Mouse (Mus musculus) kidney, adult 2 months (tissue): Measurements from ENCODE around the gene Trpc4ap. TPM values are rescaled to one million over a fixed set of nuclear protein-coding genes. Genes with fewer than 3 reads are reported as not detected.
A peak's percentile ranks its signal among the peaks of the same experiment; 100 is the strongest.

Experiments
- DNase-seq: peaks from one replicate; pipeline ENCODE4 v3.0.0; 2021
- H3K27ac ChIP-seq: fragments of 200-500 bp; 2 replicates; pipeline ENCODE4 v1.5.1; 2012; ENCODE audit warnings: low read depth, low read length, control low read depth, inconsistent platforms; ENCODE audit not compliant: insufficient read depth
- H3K27me3 ChIP-seq: fragments of 200-500 bp; replicated peaks from 2 replicates; pipeline ENCODE4 v1.6.1; 2012; ENCODE audit warnings: mild to moderate bottlenecking, moderate library complexity, low read length, inconsistent platforms; ENCODE audit not compliant: control insufficient read depth, insufficient read depth
- H3K36me3 ChIP-seq: fragments of 200-500 bp; 2 replicates; pipeline ENCODE4 v1.6.1; 2012; ENCODE audit warnings: mild to moderate bottlenecking, moderate library complexity, low read length, inconsistent platforms; ENCODE audit not compliant: control insufficient read depth, insufficient read depth
- H3K4me1 ChIP-seq: fragments of 200-500 bp; 2 replicates; pipeline ENCODE4 v1.6.1; 2011; ENCODE audit warnings: low read length; ENCODE audit not compliant: control insufficient read depth, insufficient read depth
- H3K4me3 ChIP-seq: fragments of 200-500 bp; 2 replicates; pipeline ENCODE4 v1.5.1; 2011; ENCODE audit warnings: mild to moderate bottlenecking, low read depth, low read length, control low read depth; ENCODE audit not compliant: insufficient read depth
- CTCF ChIP-seq: fragments of 200-500 bp; conservative IDR thresholded peaks from 2 replicates; pipeline ENCODE4 v1.5.1; 2011; ENCODE audit warnings: low read depth, mild to moderate bottlenecking, control low read depth, low read length, moderate library complexity, mixed read lengths; ENCODE audit not compliant: insufficient read depth, insufficient read length
- POLR2A ChIP-seq: fragments of 200-500 bp; IDR thresholded peaks from one replicate; pipeline ENCODE4 v1.6.1; 2011; ENCODE audit warnings: low read depth, low read length, control low read depth
- WGBS: fragments of 180-500 bp; shearing (Covaris S2); methylation state at CpG from one replicate; pipeline ENCODE4 v1.1.7; 2018; 5-methylcytosine and 5-hydroxymethylcytosine counted together
- polyA plus RNA-seq: library from polyadenylated mRNA; depleted of rRNA; stranded (reverse); fragments of >200 nt; gene quantifications from 2 replicates; pipeline ENCODE4 v1.2.3, GENCODE M21; 2012

The Trpc4ap gene
- polyA plus RNA-seq, 1 experiment = 110 TPM

- DNase-seq = peak; percentile 69
- Histone ChIP-seq H3K36me3 (no peaks in the 10 kb centered on the region), H3K4me3 (no peak overlapping the region), H3K4me1 (no peaks in the 10 kb centered on the region), H3K27ac (no peak overlapping the region), H3K27me3 (no peaks in the 10 kb centered on the region)
- no peak for TF ChIP-seq POLR2A
- peak; percentile 92 for TF ChIP-seq CTCF
- 61% methylated on average over 21 of the region's 21 CpGs for WGBS
Measured at GRCm38 (mm10) chr2:155627030-155627738, 65.0 kb downstream of the Trpc4ap start.

GRCm38 (mm10) chr2:155626277-155626676, 65.9 kb downstream of the Trpc4ap start:
- Histone ChIP-seq H3K27me3 (no peaks in the 10 kb centered on the region), H3K36me3 (no peaks in the 10 kb centered on the region), H3K4me3 (no peak overlapping the region), H3K27ac (no peak overlapping the region), H3K4me1 (no peaks in the 10 kb centered on the region)
- WGBS = 47% methylated on average over 15 of the region's 15 CpGs
- TF ChIP-seq CTCF (no peak), POLR2A (no peak)
- no peak for DNase-seq

GRCm38 (mm10) chr2:155624730-155625129, 67.5 kb downstream of the Trpc4ap start:
- Histone ChIP-seq H3K4me1 (no peaks in the 10 kb centered on the region), H3K27ac (no peak overlapping the region), H3K27me3 (no peaks in the 10 kb centered on the region), H3K4me3 (no peak overlapping the region), H3K36me3 (no peaks in the 10 kb centered on the region)
- WGBS = 49% methylated on average over 10 of the region's 10 CpGs
- DNase-seq = peak; percentile 41
- peak; percentile 82 for TF ChIP-seq CTCF
- TF ChIP-seq POLR2A = no peak

- TF ChIP-seq CTCF (no peak), POLR2A (no peak)
- no peak for DNase-seq
- H3K36me3 ChIP-seq = no peaks in the 10 kb centered on the region
- no peak overlapping the region for H3K27ac ChIP-seq
- WGBS = 84% methylated on average over 6 of the region's 6 CpGs
- no peak overlapping the region for H3K4me3 ChIP-seq
- no peaks in the 10 kb centered on the region for H3K4me1 ChIP-seq
- H3K27me3 ChIP-seq = no peaks in the 10 kb centered on the region
Measured at GRCm38 (mm10) chr2:155623996-155624395, 68.2 kb downstream of the Trpc4ap start.

GRCm38 (mm10) chr2:155622606-155623005, 69.6 kb downstream of the Trpc4ap start:
- 28% methylated on average over 11 of the region's 11 CpGs for WGBS
- TF ChIP-seq CTCF = no peak
- TF ChIP-seq POLR2A = no peak
- Histone ChIP-seq H3K4me3 (no peak overlapping the region), H3K27me3 (no peaks in the 10 kb centered on the region), H3K36me3 (no peaks in the 10 kb centered on the region), H3K4me1 (no peaks in the 10 kb centered on the region), H3K27ac (no peak overlapping the region)
- no peak for DNase-seq

- 20% methylated on average over 8 of the region's 8 CpGs for WGBS
- peak; percentile 89 for DNase-seq
Measured at GRCm38 (mm10) chr2:155619817-155620216, 72.4 kb downstream of the Trpc4ap start.

GRCm38 (mm10) chr2:155616971-155617370, 75.2 kb downstream of the Trpc4ap start:
- WGBS = 56% methylated on average over 6 of the region's 6 CpGs
- DNase-seq = no peak

More at GRCm38 (mm10) chr2:155619817-155620216, 72.4 kb downstream of the Trpc4ap start:
- Histone ChIP-seq H3K27me3 (no peaks in the 10 kb centered on the region), H3K36me3 (no peaks in the 10 kb centered on the region), H3K4me3 (no peak overlapping the region), H3K27ac (no peak overlapping the region), H3K4me1 (no peaks in the 10 kb centered on the region)
- TF ChIP-seq POLR2A (no peak), CTCF (peak; percentile 78)

More at GRCm38 (mm10) chr2:155616971-155617370, 75.2 kb downstream of the Trpc4ap start:
- TF ChIP-seq CTCF (no peak), POLR2A (no peak)
- Histone ChIP-seq H3K27me3 (no peaks in the 10 kb centered on the region), H3K36me3 (no peaks in the 10 kb centered on the region), H3K4me1 (peaks cover 3% of the 10 kb centered on the region; the same call in 1 of the 2 replicates), H3K27ac (no peak overlapping the region), H3K4me3 (no peak overlapping the region)
